Mouse (Mus musculus): Measurements from ENCODE around the gene Spag6.

Spag6 gene

DNA sequence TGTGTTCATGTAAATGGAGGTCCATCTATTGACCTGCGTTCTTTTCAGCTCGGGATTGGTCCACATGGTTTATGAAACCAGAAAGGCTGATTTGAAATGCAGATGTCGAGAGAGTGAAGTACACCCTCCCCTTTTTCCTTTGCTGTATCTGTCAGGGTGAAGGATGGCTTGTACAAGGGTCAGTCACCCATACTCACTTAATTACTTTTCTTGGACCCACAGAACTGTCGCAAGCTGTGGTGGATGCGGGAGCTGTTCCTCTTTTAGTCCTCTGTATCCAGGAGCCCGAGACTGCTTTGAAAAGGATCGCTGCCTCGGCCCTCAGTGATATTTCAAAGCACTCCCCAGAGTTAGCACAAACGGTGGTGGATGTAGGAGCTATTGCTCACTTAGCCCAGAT lies 37.9 kb downstream of the Spag6 start:
- DNase-seq (ENCODE audit: low spot score) = no peak

DNA sequence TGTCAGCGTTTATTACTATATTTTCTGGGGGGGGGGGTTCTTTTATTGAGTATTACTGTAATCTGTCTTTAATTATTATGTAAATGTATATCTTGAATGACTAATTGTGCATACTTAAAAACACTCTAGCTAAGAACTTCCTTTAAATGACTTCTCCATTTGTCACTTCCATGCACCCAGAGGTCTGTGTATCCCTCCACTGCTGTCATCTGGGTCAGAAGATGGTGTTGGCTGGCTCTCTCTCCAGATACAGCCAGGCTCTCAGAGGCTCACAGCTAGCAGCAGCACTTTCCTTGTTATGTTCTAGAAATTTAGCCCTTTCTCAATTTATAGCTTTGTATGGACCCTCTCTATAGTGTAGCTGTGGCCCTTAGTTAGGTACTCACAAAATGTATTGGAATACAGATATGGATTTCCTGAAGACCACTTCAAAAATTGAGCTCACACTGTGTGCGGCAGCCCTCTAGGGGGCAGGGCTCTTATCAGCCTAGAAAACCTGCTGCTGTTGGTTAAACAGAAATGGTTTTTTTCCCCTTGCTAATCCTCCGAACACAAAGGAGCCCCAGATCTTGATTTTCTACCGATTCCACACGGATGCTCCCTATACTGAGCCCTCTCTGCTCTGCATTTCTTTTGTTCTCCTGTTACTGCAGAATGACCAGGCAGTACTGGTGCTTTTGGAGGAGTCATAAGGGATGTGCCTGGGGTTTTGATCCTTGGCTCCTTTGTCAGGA lies 40.7 kb downstream of the Spag6 start:
- DNase-seq (ENCODE audit: low spot score) = no peak

DNA sequence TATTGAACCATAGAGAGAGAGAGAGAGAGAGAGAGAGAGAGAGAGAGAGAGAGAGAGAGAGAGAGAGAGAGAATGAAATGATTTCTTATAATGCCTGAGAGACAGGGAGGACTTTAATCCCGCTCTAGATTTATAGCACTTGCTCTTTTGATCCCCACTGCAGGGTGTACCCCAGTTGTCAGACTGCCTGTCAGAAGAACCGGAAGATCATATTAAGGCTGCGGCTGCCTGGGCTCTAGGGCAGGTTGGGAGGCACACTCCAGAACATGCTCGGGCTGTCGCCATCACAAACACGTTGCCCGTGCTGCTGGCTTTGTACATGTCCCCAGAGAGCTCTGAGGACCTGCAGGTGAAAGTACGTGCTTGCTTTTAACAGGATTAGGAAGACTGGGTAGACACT lies 43.2 kb downstream of the Spag6 start:
- no peak for DNase-seq (ENCODE audit: low spot score)

DNA sequence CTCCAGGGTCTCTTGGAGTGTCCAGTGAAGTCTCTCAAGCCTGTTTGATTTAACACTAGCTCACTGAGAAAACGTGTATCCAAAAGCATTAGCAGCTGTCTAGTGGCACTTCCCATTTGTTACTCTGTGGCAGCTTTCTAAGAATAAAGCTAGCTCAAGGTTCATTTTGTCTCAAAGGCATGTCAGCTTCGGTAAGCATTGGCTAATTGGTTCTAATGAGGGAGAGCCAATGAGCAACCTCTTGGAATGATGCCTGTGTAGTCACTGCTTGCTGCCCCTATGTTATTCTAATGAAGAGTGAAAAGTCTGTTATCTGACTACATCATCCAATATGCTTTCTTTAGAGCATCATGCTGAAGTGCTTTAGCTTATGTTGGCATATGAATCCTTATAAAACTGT lies 45.4 kb downstream of the Spag6 start:
- DNase-seq (ENCODE audit: low spot score) = no peak

DNA sequence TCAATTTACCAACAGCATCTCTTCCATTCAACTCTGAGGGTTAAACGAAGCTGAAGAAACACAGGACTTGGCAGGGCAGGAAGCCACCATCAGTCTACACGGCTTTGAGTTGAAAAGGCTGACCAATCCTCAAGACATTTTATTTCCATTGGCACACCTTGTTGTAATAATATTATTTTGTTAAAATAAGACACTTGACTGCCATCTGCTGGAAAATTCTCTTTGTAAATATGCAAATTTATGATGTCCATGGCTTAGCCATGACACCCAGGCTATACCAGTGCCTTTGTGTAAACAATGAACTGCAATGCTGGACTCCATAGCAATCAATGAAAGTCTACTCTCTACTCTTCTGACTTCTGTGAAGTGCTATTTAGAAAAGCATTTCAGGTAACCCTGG lies 62.3 kb downstream of the Spag6 start:
- DNase-seq (ENCODE audit: low spot score) = no peak

DNA sequence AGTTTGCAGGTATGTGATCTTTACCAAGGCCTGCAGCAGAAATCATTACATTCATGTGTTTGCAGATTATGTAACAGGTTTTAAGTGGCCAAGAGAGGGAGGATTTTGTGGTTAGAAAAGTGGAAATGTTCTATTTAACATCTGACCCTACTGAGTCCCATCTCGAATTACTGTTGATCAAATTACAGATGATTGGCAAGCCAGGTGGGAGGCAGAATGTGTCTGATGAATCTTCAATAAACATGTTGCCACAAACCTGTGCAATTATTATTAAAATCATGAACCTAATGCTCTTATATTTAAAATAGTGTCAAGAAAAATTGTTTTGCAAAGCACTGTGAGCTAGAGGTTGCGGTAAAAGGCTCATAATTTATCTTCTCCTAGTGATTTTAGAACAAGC lies 71.0 kb downstream of the Spag6 start:
- no peak for DNase-seq (ENCODE audit: low spot score)

DNA sequence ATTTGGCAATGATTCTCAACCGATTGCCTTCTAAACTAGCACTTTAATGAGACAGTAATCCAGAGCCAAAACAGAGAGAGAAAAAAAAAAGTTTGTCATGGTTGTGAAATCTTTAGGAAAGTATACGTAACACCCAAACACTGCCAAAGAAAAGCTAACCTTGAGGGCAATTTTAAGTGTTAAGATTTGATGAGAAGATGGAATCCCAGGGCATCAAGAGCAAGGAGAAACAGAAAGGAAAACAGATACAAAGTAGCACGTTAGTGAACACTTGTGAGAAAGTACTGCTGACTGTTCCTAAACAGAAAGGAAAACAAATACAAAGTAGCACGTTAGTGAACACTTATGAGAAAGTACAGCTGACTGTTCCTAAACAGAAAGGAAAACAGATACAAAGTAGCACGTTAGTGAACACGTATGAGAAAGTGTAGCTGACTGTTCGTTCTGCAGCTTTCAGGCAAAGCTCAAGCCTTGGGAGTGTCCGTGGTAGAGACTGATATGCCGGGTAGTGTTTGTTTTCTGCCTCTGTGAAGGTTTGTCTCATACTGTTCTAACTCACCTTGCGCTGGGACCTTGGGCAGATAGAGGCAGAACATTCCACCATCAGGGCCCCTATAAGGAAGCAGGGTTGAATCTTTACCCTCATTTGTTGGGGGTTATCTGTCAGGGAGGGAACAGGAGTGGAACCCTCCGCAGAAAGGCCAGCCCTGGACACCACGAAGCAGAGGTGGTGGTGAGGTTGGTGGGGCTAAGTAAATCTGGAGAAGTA lies 71.8 kb downstream of the Spag6 start:
- DNase-seq (ENCODE audit: low spot score) = no peak

DNA sequence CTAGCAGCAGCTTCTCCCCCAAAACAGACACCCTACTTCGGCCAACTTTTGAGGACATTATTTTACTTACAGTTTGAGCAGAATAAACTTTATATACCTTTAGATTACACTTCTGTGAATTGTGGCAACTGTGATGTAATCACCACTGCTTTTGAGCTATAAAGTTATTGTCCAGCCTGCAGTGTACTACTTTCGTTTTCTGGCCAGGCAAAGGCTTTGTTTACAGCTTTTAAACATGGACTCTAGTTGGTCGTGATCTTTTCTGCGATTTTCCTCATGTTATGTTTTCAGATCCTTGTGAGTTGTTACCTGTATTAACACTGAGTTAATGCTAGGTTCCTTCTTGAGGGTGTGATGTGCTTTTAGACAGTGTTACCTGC lies 72.6 kb downstream of the Spag6 start:
- DNase-seq (ENCODE audit: low spot score) = no peak

DNA sequence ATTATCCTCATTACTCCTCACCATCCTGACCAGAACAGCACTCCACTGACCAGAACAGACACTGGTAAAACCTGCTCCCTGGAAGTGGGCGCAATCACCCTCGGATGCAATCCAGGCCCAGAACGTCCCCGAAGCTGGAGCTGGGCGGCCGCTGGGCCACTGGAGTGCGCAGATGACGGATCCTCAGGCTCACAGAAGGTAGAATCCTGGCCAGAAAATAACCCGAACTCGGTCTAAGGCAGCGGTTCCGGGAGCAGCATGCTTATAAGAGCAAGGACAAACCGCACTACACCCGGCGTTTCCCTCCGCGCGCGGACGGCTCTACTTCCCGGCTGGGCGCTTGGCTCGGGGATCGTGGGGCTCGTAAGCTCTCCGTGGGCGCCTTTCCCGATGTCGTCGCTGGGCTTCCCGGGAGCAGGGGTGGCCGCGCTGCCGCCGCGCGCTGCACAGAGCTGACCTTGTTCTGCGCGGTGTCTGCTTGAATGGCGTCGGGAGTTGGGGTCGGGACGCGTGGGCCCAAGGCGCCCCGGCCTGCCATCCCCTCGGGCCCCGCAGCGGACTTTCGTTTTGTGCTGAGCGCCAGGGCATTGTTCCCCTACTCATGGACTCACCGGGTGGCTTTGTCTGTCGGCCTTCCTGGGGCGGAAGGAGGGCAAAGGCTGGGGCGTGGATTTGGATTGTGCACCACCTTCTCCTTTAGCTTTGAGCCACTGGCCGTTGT lies 73.1 kb downstream of the Spag6 start:
- peak; percentile 84 for DNase-seq (ENCODE audit: low spot score)

DNA sequence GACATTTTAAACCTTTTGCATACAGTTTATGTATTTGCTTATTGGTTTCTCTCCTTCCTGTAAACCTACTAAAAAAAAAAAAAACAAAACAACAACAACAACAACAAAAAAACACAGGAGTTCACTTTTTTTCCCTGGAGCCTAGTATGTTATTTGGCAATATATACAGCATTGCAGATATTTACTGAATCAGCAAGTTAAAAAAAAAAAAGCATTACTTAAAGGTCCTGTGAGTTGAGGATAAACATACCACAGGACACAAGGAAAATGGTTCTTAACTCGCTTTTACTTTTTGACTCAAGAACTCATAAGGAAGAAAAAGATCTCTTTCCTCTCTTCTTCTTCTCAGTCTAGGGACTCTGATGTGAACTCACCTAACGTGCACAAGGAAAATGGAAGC lies 74.6 kb downstream of the Spag6 start:
- DNase-seq (ENCODE audit: low spot score) = no peak

DNA sequence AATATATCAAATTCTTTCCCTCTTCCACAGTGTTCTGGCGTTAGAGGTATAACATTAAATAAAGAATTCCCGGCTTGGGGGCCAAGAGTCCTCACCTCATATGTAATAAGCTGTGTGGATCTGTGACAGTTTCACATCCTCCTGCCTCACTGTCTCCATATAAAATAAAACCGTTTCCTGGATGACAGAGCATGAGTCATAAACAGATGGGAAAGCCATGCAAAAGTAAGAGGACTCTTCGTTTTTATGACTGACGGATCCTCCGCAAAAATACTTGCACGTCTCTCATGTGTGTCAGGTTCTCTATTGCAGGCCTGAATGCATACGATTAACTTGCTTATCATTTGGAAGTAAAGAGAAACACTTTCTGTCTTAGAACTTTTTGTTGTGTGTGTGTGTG lies 78.6 kb downstream of the Spag6 start:
- DNase-seq (ENCODE audit: low spot score) = no peak

DNA sequence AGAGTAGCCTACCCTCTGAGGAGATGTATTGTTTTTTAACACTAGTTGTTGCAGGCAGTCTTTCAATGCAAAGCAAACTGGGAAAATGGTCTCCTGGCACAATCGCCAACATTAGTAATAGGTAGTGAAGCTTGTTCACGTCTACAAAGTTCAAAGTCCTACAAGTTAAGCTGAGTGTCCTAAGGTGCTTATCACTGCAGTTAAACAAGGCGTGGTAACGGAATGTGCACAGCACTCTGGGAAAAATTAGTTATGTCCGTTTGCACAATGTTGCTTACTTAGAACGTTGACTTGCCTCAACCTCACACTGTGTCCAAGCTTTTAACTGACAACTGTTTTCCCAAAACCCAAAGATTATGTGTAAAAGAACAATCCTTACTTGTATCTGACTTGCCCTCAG lies 80.5 kb downstream of the Spag6 start:
- no peak for DNase-seq (ENCODE audit: low spot score)

DNA sequence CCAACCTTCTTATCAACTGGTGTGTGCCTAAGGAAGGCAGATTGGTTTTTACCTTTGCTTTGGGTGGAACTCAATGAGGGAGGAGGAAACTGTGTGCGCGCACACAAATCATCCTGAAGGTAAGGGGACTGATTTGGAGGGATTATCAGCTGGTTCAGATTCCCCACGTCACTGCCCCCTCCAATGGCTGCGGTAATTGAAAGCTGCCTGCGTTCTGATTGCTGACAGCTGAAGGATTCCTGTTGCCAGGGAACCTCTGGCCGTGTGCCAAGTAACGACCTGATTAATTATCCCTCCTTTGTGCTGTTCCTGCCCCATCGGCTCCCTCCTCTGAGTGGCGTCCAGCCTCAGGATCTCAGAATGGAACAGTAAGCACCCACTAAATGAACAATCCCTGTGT lies 84.4 kb downstream of the Spag6 start:
- DNase-seq (ENCODE audit: low spot score) = no peak

DNA sequence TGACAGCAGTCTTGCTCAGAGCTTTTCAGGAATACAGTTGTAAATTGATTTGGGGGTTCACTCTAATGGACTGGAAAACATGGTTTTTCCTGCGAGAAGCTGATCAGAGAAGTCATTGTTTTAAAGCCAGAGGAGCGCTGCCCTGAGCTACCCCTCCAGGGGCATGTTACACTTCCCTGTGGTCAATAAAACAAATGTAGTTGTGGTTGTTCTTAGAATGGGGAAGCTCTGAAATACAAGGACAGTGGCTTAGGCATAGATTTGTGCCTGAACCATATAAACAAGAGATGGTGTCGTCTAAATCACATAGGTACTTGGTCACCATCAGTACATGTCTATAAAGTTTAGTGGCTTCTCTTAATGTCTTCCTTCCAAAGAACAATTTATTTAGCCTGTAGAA lies 86.0 kb downstream of the Spag6 start:
- no peak for DNase-seq (ENCODE audit: low spot score)

DNA sequence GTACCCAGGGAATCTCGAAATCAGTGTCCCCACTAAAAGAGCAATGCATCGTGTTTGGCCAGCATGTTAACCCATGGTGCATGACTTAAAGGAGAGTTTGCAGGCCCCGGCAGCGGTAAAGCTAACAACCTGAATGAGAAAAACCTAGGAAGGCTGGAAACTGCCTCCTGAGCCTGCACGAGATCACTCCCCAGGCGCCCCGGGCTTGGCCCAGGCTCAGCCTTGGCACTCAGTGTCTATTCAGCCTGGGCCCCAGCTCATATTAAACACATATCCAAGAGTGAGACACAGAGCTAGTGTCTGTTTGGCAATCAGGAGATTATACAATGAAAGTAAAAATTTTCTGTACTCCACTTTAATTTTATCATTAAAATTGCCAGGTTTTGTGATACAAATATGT lies 87.5 kb downstream of the Spag6 start:
- DNase-seq (ENCODE audit: low spot score) = no peak

DNA sequence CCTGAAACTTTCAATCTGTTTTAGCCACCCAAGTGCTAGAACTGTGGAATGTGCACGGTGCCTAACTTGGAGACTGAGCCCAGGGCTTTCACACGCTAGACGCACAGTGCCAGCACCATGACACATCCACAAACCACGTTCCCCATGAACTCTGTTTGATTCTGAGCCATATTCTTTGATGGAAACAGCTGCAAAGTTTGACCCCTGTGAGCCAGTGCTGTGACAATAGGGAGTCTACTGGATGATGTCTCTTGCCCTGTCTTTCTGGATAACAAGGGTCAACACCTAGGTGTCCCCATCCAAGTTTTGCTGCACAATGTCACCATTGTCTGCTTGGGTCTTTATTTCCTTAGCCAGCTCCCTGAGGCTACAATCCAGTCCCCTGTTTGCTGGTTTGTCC lies 100.4 kb downstream of the Spag6 start:
- DNase-seq (ENCODE audit: low spot score) = no peak

DNA sequence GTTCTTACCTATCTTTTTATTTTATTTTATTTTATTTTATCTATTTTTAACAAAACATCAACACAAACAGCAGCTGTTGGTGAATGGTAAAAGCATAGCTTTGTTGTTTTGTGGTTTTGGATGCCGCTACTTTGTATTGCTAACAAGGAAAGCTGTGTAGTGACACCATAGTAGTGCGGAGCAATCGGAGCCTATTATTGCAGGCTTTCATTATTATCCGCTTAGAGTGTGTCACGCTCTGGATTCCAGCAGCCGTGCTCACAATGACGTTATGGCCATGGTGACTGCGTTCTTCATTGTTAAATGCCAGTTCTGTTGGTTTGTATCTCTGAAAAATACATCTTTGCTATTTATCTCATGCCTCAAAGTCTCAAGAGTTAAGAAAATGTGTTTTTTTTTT lies 103.9 kb downstream of the Spag6 start:
- no peak for DNase-seq (ENCODE audit: low spot score)

DNA sequence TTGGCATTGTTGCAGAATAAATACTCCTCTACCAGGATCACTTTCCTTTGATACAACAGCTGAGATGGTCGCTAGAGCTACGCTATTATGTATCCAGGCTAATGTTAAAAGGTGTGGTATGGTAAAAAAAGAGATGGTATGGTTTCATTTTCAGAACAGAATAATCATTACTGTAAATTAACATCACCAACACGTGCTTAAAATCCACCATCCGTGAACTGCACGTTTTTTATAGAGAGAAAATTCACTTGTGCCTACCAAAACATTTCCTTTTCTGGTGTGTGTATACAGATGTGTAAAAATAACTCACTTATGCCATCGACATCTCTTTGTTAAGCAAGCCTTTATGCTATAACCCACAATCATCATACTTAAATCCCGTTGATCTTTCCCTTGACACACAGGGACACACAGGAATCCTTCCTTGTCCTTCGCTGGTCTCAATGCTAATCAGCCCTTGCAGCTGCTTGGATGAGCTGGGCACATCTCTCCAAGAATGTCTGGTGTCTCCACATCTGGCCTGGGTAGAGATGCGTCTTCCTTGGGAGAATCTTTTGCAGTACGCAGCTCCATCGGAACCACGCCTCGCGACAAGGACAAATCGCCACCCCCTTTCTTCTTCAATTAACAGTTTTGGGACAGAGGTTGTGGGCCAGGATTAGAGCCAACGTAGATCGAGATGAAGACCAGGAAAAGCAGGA lies 105.6 kb downstream of the Spag6 start:
- no peak for DNase-seq (ENCODE audit: low spot score)

Measured in ovary, postnatal 10 days (tissue).